Mouse (Mus musculus): ENCODE results near the gene Oprd1.

Oprd1 gene

DNA sequence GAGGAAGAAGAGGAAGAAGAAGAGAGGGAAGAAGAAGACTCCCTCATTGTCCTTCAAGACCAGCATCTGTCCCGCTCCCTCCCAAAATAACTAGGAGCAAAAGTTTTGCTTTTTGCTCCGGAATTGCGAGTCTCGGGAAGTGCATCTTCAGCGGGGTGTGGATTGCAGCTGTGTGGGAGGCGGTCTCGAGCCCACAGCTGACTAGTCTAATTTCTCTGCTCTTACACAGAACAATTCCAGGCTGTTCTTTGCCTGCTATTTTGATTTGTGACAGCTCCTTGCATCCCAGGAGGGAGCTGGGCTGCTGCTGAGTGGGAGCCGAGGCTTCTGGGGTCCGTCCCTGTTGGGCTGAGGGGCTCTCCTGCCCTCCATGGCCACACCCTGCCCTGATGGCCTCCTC lies 24.7 kb downstream of the Oprd1 start:
- no peak for TF ChIP-seq GATA4 (IDR thresholded peaks at IDR 0.05; ENCODE audit: insufficient replicate concordance, low read length)

DNA sequence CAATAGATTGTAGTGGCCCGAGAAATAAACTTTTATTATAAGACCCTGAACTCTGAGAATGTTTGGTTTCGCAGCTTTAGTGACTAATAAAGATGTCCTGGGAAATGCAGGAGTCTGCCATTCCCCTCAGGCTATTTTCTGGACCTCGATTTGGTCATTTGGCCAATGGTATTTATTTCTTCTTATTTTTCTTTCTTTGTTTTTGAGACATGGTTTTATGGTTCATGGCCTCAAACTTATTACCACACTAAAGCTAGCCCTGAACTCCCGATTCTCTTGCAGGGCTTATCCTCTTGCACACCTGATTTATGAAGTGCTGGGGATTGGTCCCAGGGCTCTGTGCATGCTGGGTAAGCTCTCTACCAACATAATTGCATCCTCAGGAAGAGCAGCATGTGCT lies 28.0 kb downstream of the Oprd1 start:
- TF ChIP-seq GATA4 (IDR thresholded peaks at IDR 0.05; ENCODE audit: insufficient replicate concordance, low read length) = no peak

DNA sequence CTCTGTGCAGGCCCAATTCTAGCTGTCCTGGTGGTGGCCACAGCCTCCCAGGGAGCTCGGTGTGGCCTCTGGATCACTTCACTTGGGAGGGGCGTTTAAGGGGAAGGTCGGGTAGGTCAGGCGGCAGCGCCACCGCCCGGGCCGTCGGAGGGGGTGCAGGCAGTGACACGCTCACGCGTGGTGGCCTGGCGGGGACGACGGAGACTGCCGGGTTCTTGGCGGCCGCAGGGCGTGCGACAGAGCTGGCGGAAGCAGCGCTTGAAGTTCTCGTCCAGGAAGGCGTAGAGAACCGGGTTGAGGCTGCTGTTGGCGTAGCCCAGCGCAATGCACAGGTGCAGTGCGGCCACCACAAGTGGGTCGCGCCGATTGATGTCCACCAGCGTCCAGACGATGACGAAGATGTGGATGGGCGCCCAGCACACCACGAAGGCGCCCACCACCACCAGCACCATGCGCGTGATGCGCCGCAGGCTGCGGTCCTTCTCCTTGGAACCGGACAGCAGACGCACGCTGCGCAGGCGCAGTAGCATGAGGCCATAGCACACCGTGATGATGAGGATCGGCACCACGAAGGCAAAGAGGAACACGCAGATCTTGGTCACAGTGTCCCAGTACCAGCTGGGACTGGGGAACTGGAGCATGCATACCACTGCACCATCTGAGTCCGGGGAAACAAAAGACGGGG lies 30.7 kb downstream of the Oprd1 start:
- no peak for TF ChIP-seq GATA4 (IDR thresholded peaks at IDR 0.05; ENCODE audit: insufficient replicate concordance, low read length)

DNA sequence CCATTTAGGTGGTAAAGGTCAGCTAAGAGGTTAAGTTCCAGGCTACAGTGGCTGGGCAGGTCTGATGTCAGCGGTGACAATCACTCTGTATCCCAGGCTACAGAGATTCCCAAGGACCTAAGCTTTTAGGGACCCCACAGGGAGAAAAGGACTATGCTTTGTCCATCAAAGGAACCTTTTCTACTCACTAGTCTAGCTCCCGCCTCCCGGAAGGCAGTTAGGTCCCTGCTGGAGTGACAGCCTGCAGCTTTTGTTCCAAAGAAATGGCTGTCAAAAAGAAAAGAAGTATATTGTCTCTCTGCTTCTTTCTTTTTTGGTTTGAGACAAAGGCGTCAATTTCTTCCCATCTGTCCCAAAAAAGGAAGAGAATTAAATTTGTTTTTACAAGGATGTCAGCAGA lies 33.1 kb downstream of the Oprd1 start:
- TF ChIP-seq GATA4 (IDR thresholded peaks at IDR 0.05; ENCODE audit: insufficient replicate concordance, low read length) = no peak

DNA sequence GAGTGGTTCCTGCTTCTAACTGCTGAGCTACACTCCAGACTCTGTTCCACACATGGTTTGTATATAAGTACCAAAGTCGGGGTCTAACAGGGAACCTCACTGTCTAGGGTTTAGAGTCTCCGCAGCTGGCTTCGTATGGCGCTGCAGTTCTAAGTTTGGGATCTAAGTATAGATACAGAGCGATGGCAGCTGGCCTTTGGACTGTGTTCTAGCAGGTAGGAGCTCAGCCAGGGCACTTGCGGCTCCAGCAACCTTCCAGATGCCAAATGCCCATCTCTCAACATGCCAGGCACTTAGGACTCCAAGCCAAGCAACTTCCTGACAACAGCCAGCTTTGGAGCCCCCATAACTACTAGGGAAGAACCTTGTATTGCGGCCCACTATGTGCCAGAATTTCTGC lies 36.1 kb downstream of the Oprd1 start:
- TF ChIP-seq GATA4 (IDR thresholded peaks at IDR 0.05; ENCODE audit: insufficient replicate concordance, low read length) = no peak

DNA sequence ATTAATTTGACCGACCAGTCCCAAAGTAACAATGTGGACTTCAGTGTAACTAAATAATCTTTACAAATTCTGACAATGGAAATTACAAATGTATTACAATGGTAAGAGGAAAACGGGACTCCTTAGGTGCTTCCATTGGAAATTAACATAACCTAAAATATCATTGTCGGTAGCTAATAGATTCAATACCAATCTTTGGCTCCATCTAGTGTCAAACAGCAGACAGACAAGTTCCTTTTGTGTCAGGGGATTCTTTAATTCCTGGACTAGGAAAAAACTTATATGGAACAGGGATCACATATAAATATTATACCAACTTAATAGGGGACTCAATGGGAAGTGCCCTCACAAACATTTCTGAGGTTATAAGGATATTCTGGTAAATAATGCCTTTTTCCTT lies 43.1 kb downstream of the Oprd1 start:
- TF ChIP-seq GATA4 (IDR thresholded peaks at IDR 0.05; ENCODE audit: insufficient replicate concordance, low read length) = no peak

DNA sequence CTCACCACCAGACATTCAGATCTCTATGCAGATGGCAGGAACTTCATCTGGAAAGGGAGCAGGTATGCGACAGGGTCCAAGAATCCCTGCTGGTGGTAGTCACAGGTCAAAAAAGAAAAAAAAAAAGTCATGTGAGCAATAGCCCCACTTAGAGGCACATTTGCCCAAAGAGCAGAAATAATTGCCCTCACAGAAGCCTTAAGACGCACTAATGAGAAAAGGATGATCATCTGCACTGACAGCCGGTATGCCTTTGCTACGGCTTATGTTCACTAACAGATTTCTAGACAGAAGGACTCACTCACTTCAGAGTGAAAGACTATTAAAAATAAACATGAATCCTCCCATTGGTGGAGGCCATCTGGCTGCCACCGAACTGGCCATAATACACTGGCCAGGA lies 44.7 kb downstream of the Oprd1 start:
- no peak for TF ChIP-seq GATA4 (IDR thresholded peaks at IDR 0.05; ENCODE audit: insufficient replicate concordance, low read length)

DNA sequence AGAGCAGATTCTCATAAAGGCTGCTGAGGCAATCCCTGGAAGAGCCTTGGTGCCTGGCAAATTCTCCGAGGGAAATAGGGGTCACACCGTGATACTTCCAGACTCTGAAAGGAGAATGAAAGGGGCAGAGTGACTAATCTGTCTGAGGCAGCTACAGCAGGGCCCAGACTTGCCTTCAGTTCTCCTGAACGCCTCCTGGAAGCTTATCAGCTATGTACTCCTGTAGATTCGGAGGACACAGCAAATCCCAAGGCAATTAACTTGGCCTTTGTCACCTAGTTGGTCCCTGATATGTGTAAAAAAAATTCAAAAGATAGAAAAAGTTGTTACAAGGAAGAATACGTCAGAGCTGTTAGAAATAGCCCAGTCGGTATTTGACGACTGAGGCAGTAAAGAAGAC lies 49.2 kb downstream of the Oprd1 start:
- TF ChIP-seq GATA4 (IDR thresholded peaks at IDR 0.05; ENCODE audit: insufficient replicate concordance, low read length) = no peak

DNA sequence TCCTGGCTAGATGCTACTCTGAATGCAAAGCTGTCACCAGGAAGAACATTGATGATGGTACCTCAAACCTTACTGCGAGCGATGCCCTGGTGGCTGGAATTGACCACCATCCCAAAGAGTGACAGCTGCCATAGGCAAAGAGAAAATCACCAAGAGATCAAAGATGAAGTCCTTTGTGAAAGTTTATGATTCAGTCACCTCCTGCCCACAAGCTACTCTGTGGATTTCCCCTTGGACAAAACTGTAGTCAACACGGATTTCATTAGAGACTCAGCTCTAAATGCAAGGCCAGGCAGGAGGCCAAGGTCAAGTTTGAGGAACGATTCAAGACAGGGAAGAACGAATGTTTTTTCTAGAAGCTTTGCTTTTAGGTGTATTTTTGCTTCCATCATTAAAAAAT lies 50.4 kb downstream of the Oprd1 start:
- TF ChIP-seq GATA4 (IDR thresholded peaks at IDR 0.05; ENCODE audit: insufficient replicate concordance, low read length) = no peak

DNA sequence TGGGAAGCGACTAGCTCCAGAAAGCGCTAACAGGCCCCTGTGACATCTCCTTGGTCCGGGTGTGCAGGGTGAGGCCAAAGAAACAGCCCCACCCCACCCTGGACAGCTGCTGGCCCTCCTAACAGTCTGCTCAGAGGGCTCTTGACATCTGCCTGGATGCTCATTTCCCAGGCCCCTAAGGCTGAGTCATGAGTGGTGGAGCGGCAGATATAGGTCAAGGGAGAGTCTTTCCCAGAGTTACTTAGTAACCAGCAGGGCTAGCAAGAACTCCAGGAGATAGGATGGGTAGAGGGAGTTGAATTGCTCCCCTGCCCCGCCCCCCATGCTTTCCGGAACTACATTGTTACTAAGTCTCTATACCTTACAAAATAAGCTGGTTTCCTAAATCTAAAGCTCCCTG lies 51.1 kb downstream of the Oprd1 start:
- TF ChIP-seq GATA4 (IDR thresholded peaks at IDR 0.05; ENCODE audit: insufficient replicate concordance, low read length) = no peak

DNA sequence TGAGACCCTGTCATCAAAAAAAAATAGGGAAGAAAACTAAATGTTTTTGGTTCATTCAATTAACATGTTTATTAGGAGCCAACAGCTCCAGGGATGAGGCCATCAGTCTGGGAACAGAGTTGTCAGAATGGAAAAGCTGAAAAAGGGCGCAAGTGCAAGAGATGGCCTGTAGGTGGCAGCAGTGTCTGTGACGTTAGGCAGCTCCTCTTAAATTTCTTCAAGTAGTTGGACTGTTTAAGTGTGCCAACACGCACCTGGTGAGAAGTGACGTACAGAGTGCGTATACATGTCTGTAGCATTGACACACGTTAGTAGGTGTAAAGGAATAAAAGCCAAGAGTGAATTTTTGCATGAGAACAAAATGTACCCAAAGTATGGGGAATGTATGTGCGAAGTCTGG lies 55.4 kb downstream of the Oprd1 start:
- no peak for TF ChIP-seq GATA4 (IDR thresholded peaks at IDR 0.05; ENCODE audit: insufficient replicate concordance, low read length)

DNA sequence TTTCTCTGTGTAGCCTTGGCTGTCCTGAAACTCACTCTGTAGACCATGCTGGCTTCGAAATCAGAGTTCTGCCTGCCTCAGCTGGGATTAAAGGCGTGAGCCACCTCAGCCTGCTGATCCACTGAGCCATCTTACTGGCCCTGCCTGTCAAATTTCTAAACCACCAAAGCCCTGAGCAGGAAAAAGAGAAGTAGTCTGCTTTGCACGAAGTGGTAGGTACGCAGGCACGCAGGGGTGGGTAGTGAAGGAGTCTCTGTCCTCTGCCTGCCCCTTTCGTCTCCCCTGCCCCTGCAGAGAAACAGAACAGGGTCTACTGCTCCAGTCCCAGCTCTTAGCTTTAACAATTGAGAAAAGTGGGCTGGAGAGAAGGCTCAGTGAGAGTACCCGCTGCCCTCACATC lies 59.2 kb downstream of the Oprd1 start:
- TF ChIP-seq GATA4 (IDR thresholded peaks at IDR 0.05; ENCODE audit: insufficient replicate concordance, low read length) = no peak

DNA sequence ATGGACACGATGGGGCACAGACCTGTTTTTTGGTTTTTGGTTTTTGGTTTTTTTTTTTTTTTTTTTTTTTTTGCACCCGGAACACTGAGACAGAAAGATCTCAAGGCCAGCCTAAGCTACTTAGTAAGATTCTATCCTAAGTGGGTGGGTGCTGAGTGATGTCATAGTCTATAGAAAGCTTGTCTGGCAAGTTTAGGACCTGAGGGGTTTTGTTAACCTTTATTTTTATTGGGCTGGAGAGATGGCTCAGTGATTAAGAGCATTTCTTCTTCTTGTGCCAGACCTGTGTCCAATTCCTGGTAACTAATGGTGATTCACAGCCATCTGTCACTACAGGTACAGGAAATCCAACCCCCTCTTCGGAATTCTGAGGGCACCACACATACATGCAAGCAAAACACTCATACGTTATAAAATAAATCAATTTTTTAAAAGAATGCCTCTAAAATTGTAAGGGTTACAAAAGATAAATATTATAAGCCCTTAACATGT lies 63.7 kb downstream of the Oprd1 start:
- TF ChIP-seq GATA4 (IDR thresholded peaks at IDR 0.05; ENCODE audit: insufficient replicate concordance, low read length) = no peak

DNA sequence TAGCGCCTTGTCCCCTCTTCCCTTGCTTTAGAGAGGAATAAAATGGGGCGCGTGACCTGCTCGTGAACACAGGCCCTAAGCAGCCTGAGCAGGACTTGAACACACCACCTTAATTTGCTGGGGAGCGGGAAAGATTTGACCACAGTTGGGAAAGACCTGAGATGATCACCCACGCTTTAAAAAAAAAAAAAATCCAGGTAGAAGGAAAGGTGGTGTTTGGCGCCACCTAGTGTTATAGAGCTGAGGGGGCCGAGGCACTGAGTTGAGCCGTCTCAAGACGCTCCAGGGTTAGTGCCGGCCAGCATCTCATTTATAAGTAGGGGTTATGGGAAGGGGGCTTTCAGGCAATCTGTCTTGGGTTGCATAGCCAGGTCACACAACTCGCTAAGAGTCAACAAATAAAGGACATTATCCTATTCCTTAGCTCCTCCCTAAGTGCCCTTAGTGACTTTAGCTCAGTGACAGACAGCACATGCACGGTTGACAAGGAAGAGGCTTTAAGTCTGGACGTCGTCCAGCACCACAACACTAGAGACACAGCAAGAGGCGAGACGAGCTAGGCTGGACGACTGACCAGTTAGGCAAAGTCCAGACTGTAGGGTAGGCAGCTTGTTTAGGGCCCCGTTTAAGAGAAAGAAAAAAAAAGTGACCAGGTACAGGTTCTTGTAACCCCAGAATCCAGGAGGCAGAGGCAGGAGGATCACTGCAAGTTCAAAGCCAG lies 64.6 kb downstream of the Oprd1 start:
- TF ChIP-seq GATA4 (IDR thresholded peaks at IDR 0.05; ENCODE audit: insufficient replicate concordance, low read length) = no peak

DNA sequence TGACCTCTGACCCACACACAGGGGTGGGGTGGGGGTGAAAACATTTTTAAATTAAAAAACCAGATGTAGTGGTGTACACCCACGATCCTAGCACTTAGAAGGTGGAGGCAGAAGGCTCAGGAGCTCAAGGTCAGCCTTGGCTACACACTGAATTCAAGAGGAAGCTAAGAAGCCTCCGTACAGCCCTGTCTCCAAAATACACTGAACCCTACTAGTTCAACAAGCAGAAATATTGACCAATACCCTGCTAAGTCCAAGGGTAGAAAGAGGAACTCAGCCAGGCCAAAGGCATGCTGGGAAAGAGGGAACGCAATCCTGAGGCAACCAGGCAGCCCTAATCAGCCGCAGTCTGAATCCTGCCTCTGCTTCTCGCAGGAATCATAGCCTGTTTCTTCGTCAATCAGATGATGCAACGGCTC lies 66.0 kb downstream of the Oprd1 start:
- no peak for TF ChIP-seq GATA4 (IDR thresholded peaks at IDR 0.05; ENCODE audit: insufficient replicate concordance, low read length)

DNA sequence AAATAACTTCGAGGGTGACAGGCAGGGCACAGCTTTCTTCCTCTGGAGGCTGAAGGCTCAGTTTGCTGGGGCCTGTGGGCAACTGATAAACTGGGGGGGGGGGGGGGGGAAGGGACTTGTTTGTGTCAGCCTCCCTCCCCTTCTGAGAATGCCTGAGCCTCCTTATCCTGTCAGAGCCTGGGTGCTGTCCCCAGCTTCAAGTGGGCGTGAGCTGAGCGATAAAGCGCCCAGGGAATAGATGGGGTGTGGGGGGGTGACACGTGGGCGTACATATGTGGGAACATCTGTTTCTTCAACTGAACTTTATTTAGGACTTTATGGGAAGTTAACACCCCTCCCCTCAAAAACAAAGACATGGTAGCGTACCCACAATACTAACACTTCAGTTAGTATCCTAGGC lies 66.8 kb downstream of the Oprd1 start:
- no peak for TF ChIP-seq GATA4 (IDR thresholded peaks at IDR 0.05; ENCODE audit: insufficient replicate concordance, low read length)

Data from liver, adult (tissue).